Mouse (Mus musculus) stomach, embryonic 16.5 days (tissue): ENCODE measurements around the gene Rev1. TPM values are rescaled to one million over a fixed set of nuclear protein-coding genes. Genes with fewer than 3 reads are reported as not detected.

Experiments used
- ATAC-seq: fragments of 200-750 bp; cut with Nextera tagmentation; 2 replicates; pipeline ENCODE4 v1.8.0; 2017; ENCODE audit warnings: moderate number of reproducible peaks, moderate TSS enrichment; ENCODE audit not compliant: insufficient read depth, low FRiP score
- H3K27ac ChIP-seq: fragments of 300-500 bp; sonication (generic); 2 replicates; pipeline ENCODE4 v1.5.1; 2014; ENCODE audit warnings: low read length
- H3K27me3 ChIP-seq: fragments of 300-500 bp; sonication (generic); 2 replicates; pipeline ENCODE4 v1.6.1; 2014; ENCODE audit warnings: low read length, control low read depth, mixed read lengths; ENCODE audit not compliant: control insufficient read depth, insufficient read depth
- H3K36me3 ChIP-seq: fragments of 300-500 bp; sonication (generic); 2 replicates; pipeline ENCODE4 v1.6.1; 2014; ENCODE audit warnings: low read length; ENCODE audit not compliant: control insufficient read depth, insufficient read depth
- H3K4me1 ChIP-seq: fragments of 300-500 bp; sonication (generic); 2 replicates; pipeline ENCODE4 v1.6.1; 2014; ENCODE audit warnings: low read length, control low read depth, mixed read lengths; ENCODE audit not compliant: control insufficient read depth, insufficient read depth
- H3K4me2 ChIP-seq: fragments of 300-500 bp; sonication (generic); 2 replicates; pipeline ENCODE4 v1.6.1; 2014; ENCODE audit warnings: low read depth, low read length, mixed read lengths
- H3K4me3 ChIP-seq: fragments of 300-500 bp; sonication (generic); replicated peaks from 2 replicates; pipeline ENCODE4 v1.5.1; 2014; ENCODE audit warnings: mild to moderate bottlenecking, low read length
- H3K9ac ChIP-seq: fragments of 300-500 bp; sonication (generic); 2 replicates; pipeline ENCODE4 v1.6.1; 2014; ENCODE audit warnings: low read length
- H3K9me3 ChIP-seq: fragments of 300-500 bp; sonication (generic); replicated peaks from 2 replicates; pipeline ENCODE4 v1.6.1; 2016; ENCODE audit warnings: low read length, control low read depth; ENCODE audit not compliant: control insufficient read depth
- WGBS: fragments of 180-500 bp; shearing (Covaris S2); extraction: QIAGEN DNeasy Blood & Tissue Kit; methylation state at CpG from one replicate; pipeline ENCODE4 v1.1.7; 2014; 5-methylcytosine and 5-hydroxymethylcytosine counted together
- polyA plus RNA-seq: library from polyadenylated mRNA; unstranded; fragments of >200 nt; fragmentation: Nextera tagmentation; extraction: Ambion mirVana; gene quantifications from 2 replicates; pipeline ENCODE4 v1.2.1, GENCODE M21; 2015

Rev1 gene
- polyA plus RNA-seq, 1 experiment from 2014 or later: 21.5 TPM

DNA sequence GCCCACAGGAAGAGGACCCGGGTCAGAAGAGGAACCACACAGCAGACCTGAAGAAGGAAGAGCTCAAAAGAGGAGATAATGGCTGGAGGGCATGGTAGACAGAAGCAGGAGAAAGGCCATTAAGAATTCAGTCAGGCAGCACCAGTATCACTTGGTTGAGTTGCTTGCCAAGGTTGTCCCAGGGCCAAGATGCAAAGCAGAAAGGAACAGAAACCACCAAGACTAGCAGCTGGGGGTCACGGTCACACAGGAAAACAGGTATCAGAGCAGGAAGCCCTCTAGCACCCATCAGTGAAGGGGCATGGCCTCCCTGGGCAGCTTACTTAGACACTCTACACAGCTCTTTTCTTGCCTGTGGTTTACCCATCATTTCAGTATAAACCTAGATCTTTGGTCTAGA is 9.8 kb upstream of the Rev1 start:
- ATAC-seq: no peak
- no peaks in the 10 kb centered on the region for H3K36me3 ChIP-seq

GRCm38 (mm10) chr1:38132942-38133341 is 3.3 kb upstream of the Rev1 start:
- Histone ChIP-seq H3K9me3 (no peaks in the 10 kb centered on the region), H3K4me3 (no peak overlapping the region), H3K27ac (no peak overlapping the region), H3K4me2 (no peak overlapping the region), H3K9ac (no peak overlapping the region), H3K27me3 (no peaks in the 10 kb centered on the region), H3K36me3 (no peaks in the 10 kb centered on the region), H3K4me1 (peaks cover 16% of the 10 kb centered on the region)
- 55% methylated on average over 6 of the region's 6 CpGs for WGBS
- ATAC-seq: no peak

More for the DNA sequence above, 9.8 kb upstream of the Rev1 start:
- no peaks in the 10 kb centered on the region for H3K4me1 ChIP-seq
- WGBS: 69% methylated on average over 2 of the region's 2 CpGs
- no peaks in the 10 kb centered on the region for H3K27me3 ChIP-seq
- H3K9ac ChIP-seq: no peak overlapping the region
- H3K9me3 ChIP-seq: no peaks in the 10 kb centered on the region
- no peak overlapping the region for H3K4me2 ChIP-seq
- no peak overlapping the region for H3K27ac ChIP-seq
- no peak overlapping the region for H3K4me3 ChIP-seq

GRCm38 (mm10) chr1:38130715-38131483 is 1.3 kb upstream of the Rev1 start:
- WGBS: 45% methylated on average over 10 of the region's 10 CpGs
- H3K9ac ChIP-seq: no peak overlapping the region
- no peaks in the 10 kb centered on the region for H3K36me3 ChIP-seq
- H3K9me3 ChIP-seq: no peaks in the 10 kb centered on the region
- H3K4me2 ChIP-seq: peak overlapping the region; percentile 90; the same call in 1 of the 2 replicates
- no peak overlapping the region for H3K27ac ChIP-seq
- H3K4me1 ChIP-seq: peaks cover 23% of the 10 kb centered on the region
- ATAC-seq: no peak
- H3K27me3 ChIP-seq: no peaks in the 10 kb centered on the region
- H3K4me3 ChIP-seq: no peak overlapping the region

GRCm38 (mm10) chr1:38128919-38129436 is 623 bp downstream of the Rev1 start:
- H3K27ac ChIP-seq: peak overlapping the region; percentile 82
- H3K9ac ChIP-seq: peak overlapping the region; percentile 93
- H3K4me1 ChIP-seq: peaks cover 28% of the 10 kb centered on the region
- H3K4me3 ChIP-seq: peak overlapping the region; percentile 85
- H3K9me3 ChIP-seq: no peaks in the 10 kb centered on the region
- peak overlapping the region; percentile 90 for H3K4me2 ChIP-seq
- H3K36me3 ChIP-seq: no peaks in the 10 kb centered on the region
- no peaks in the 10 kb centered on the region for H3K27me3 ChIP-seq
- peak; percentile 11; the same call in 1 of the 2 replicates for ATAC-seq
- under 1% methylated on average over 44 of the region's 68 CpGs for WGBS

GRCm38 (mm10) chr1:38127036-38127435 is 2.6 kb downstream of the Rev1 start:
- H3K36me3 ChIP-seq: no peaks in the 10 kb centered on the region
- peaks cover 29% of the 10 kb centered on the region for H3K4me1 ChIP-seq
- no peak overlapping the region for H3K4me2 ChIP-seq
- ATAC-seq: no peak
- H3K27me3 ChIP-seq: no peaks in the 10 kb centered on the region
- no peak overlapping the region for H3K27ac ChIP-seq
- no peaks in the 10 kb centered on the region for H3K9me3 ChIP-seq
- no peak overlapping the region for H3K4me3 ChIP-seq
- H3K9ac ChIP-seq: no peak overlapping the region

GRCm38 (mm10) chr1:38126426-38126825 is 3.2 kb downstream of the Rev1 start:
- H3K4me2 ChIP-seq: no peak overlapping the region
- WGBS: 68% methylated on average over 3 of the region's 3 CpGs
- H3K4me3 ChIP-seq: no peak overlapping the region
- peaks cover 24% of the 10 kb centered on the region for H3K4me1 ChIP-seq
- no peak overlapping the region for H3K9ac ChIP-seq
- H3K36me3 ChIP-seq: no peaks in the 10 kb centered on the region
- H3K27me3 ChIP-seq: no peaks in the 10 kb centered on the region
- no peak overlapping the region for H3K27ac ChIP-seq
- no peaks in the 10 kb centered on the region for H3K9me3 ChIP-seq
- ATAC-seq: no peak

- peaks cover 20% of the 10 kb centered on the region for H3K4me1 ChIP-seq
- no peak overlapping the region for H3K9ac ChIP-seq
- H3K27me3 ChIP-seq: no peaks in the 10 kb centered on the region
- ATAC-seq: no peak
- H3K9me3 ChIP-seq: no peaks in the 10 kb centered on the region
- no peak overlapping the region for H3K4me2 ChIP-seq
- no peaks in the 10 kb centered on the region for H3K36me3 ChIP-seq
- H3K27ac ChIP-seq: no peak overlapping the region
- H3K4me3 ChIP-seq: no peak overlapping the region
These were observed 5.3 kb downstream of the Rev1 start for GRCm38 (mm10) chr1:38124261-38124660.

- ATAC-seq: no peak
- WGBS: 71% methylated on average over 5 of the region's 5 CpGs
- no peaks in the 10 kb centered on the region for H3K9me3 ChIP-seq
These were observed 8.7 kb downstream of the Rev1 start for GRCm38 (mm10) chr1:38120877-38121276.

GRCm38 (mm10) chr1:38118624-38119023 is 11.0 kb downstream of the Rev1 start:
- ATAC-seq: no peak
- 83% methylated on average over 2 of the region's 2 CpGs for WGBS
- H3K9ac ChIP-seq: no peak overlapping the region

More at GRCm38 (mm10) chr1:38120877-38121276, 8.7 kb downstream of the Rev1 start:
- no peak overlapping the region for H3K27ac ChIP-seq
- H3K4me2 ChIP-seq: no peak overlapping the region
- H3K9ac ChIP-seq: no peak overlapping the region
- H3K4me3 ChIP-seq: no peak overlapping the region
- H3K27me3 ChIP-seq: no peaks in the 10 kb centered on the region
- 0 out of 2 replicates have a peak, but pooled peaks cover 3% of the 10 kb centered on the region for H3K36me3 ChIP-seq
- 0 out of 2 replicates have a peak, but pooled peaks cover 6% of the 10 kb centered on the region for H3K4me1 ChIP-seq

More at GRCm38 (mm10) chr1:38118624-38119023, 11.0 kb downstream of the Rev1 start:
- 0 out of 2 replicates have a peak, but pooled peaks cover 3% of the 10 kb centered on the region for H3K36me3 ChIP-seq
- H3K4me3 ChIP-seq: no peak overlapping the region
- H3K27ac ChIP-seq: no peak overlapping the region
- H3K9me3 ChIP-seq: no peaks in the 10 kb centered on the region
- H3K4me1 ChIP-seq: no peaks in the 10 kb centered on the region
- no peak overlapping the region for H3K4me2 ChIP-seq
- H3K27me3 ChIP-seq: no peaks in the 10 kb centered on the region
